Mouse (Mus musculus) CH12.LX (cell line): Measurements from ENCODE around the gene Stxbp2. TPM values are rescaled to one million over a fixed set of nuclear protein-coding genes. Genes with fewer than 3 reads are reported as not detected.

ENCODE experiments used
- DNase-seq: peaks from one replicate; pipeline ENCODE4 v3.0.0-alpha.2; 2013; ENCODE audit errors: extremely low read depth
- H3K27ac ChIP-seq: 2 replicates; pipeline ENCODE4 v1.5.1; 2012; ENCODE audit warnings: low read depth, mild to moderate bottlenecking, control low read depth, moderate library complexity; ENCODE audit not compliant: insufficient read depth
- H3K27me3 ChIP-seq: replicated peaks from 2 replicates; pipeline ENCODE3; 2012; ENCODE audit warnings: inconsistent platforms
- H3K36me3 ChIP-seq, 2 experiments: replicated peaks in 1 of 2; 2 replicates each; pipeline versions ENCODE3 to v1.6.1; 2012; ENCODE audit warnings: inconsistent platforms in 1 of 2, low read length in 1 of 2, mild to moderate bottlenecking in 1 of 2, mixed read lengths in 1 of 2, moderate library complexity in 1 of 2; ENCODE audit not compliant: control insufficient read depth in 1 of 2, insufficient read depth in 1 of 2
- H3K4me1 ChIP-seq, 2 experiments: 2 replicates each; pipeline ENCODE4 v1.6.1; 2012; ENCODE audit warnings: inconsistent platforms in 1 of 2, moderate library complexity in 1 of 2; ENCODE audit not compliant: insufficient read depth in 2 of 2, control insufficient read depth in 1 of 2
- H3K4me2 ChIP-seq: 2 replicates; pipeline ENCODE4 v1.6.1; 2012; ENCODE audit warnings: low read depth, mild to moderate bottlenecking, control low read depth; ENCODE audit not compliant: poor library complexity, insufficient read depth, severe bottlenecking
- H3K4me3 ChIP-seq, 3 experiments: fragments of 150-350 bp in 1 of 3; sonication (generic) in 1 of 3; replicated peaks in 1 of 3; 2 replicates each; pipeline versions ENCODE3 to v1.5.1; 2011 to 2012; ENCODE audit warnings: low read depth in 2 of 3, low read length in 2 of 3, mild to moderate bottlenecking in 2 of 3, moderate library complexity in 2 of 3, control low read depth in 1 of 3, improper control_type of control experiment in 1 of 3, inconsistent platforms in 1 of 3, mixed read lengths in 1 of 3; ENCODE audit not compliant: poor library complexity in 1 of 3
- H3K79me2 ChIP-seq: replicated peaks from 2 replicates; pipeline ENCODE4 v1.6.1; 2012; ENCODE audit warnings: mild to moderate bottlenecking, moderate library complexity; ENCODE audit not compliant: control insufficient read depth, poor library complexity, insufficient read depth, severe bottlenecking; ENCODE audit errors: extremely low read depth
- H3K9ac ChIP-seq: 2 replicates; pipeline ENCODE4 v1.6.1; 2012; ENCODE audit warnings: low read depth, mild to moderate bottlenecking, control low read depth, moderate library complexity; ENCODE audit not compliant: insufficient read depth
- H3K9me3 ChIP-seq: replicated peaks from 2 replicates; pipeline ENCODE3; 2012; ENCODE audit warnings: low read length, inconsistent platforms, mixed read lengths
- CHD1 ChIP-seq: IDR thresholded peaks from 2 replicates; pipeline ENCODE4 v1.6.1; 2012; ENCODE audit warnings: low read depth, low read length, improper control_type of control experiment, inconsistent platforms
- CHD2 ChIP-seq: IDR thresholded peaks from 2 replicates; pipeline ENCODE4 v1.6.1; 2011; ENCODE audit warnings: low read length, improper control_type of control experiment
- CTCF ChIP-seq, 2 experiments: IDR thresholded peaks in 1 of 2; conservative IDR thresholded peaks in 1 of 2; 2 replicates each; pipeline ENCODE4 v1.5.1; 2011 to 2012; ENCODE audit warnings: low read depth in 2 of 2, low read length in 2 of 2, improper control_type of control experiment in 1 of 2, inconsistent platforms in 1 of 2, mild to moderate bottlenecking in 1 of 2, moderate library complexity in 1 of 2
- E2F4 ChIP-seq: IDR thresholded peaks from 2 replicates; pipeline ENCODE4 v1.6.1; 2011; ENCODE audit warnings: low read depth, low read length, improper control_type of control experiment; ENCODE audit not compliant: insufficient replicate concordance
- ELF1 ChIP-seq: IDR thresholded peaks from 2 replicates; pipeline ENCODE4 v1.6.1; 2014; ENCODE audit warnings: low read depth, mild to moderate bottlenecking, inconsistent platforms, low read length, improper control_type of control experiment
- EP300 ChIP-seq: IDR thresholded peaks from 2 replicates; pipeline ENCODE4 v1.6.1; 2011; ENCODE audit warnings: low read length, improper control_type of control experiment
- JUN ChIP-seq: IDR thresholded peaks from 2 replicates; pipeline ENCODE4 v1.6.1; 2011; ENCODE audit warnings: low read depth, mild to moderate bottlenecking, low read length, improper control_type of control experiment, moderate library complexity; ENCODE audit not compliant: insufficient read depth
- MAFK ChIP-seq: IDR thresholded peaks from 2 replicates; pipeline ENCODE4 v1.6.1; 2011; ENCODE audit warnings: low read length, improper control_type of control experiment; ENCODE audit not compliant: insufficient replicate concordance
- MAX ChIP-seq: IDR thresholded peaks from 2 replicates; pipeline ENCODE4 v1.6.1; 2011; ENCODE audit warnings: low read length, improper control_type of control experiment
- MAZ ChIP-seq: IDR thresholded peaks from 2 replicates; pipeline ENCODE4 v1.6.1; 2012; ENCODE audit warnings: low read depth, mild to moderate bottlenecking, inconsistent platforms, low read length, improper control_type of control experiment, moderate library complexity
- MXI1 ChIP-seq: IDR thresholded peaks from 2 replicates; pipeline ENCODE4 v1.6.1; 2011; ENCODE audit warnings: mild to moderate bottlenecking, low read depth, low read length, improper control_type of control experiment
- MYC ChIP-seq: IDR thresholded peaks from 2 replicates; pipeline ENCODE4 v1.6.1; 2011; ENCODE audit warnings: low read depth, mild to moderate bottlenecking, improper control_type of control experiment, low read length
- NRF1 ChIP-seq: IDR thresholded peaks from 2 replicates; pipeline ENCODE4 v1.6.1; 2014; ENCODE audit warnings: low read depth, mild to moderate bottlenecking, inconsistent platforms, low read length, improper control_type of control experiment, moderate library complexity
- PAX5 ChIP-seq: IDR thresholded peaks from 2 replicates; pipeline ENCODE4 v1.6.1; 2012; ENCODE audit warnings: low read length, inconsistent platforms, mixed read lengths
- POLR2A ChIP-seq: IDR thresholded peaks from 2 replicates; pipeline ENCODE4 v1.6.1; 2011; ENCODE audit warnings: low read depth, mild to moderate bottlenecking, improper control_type of control experiment, low read length
- POLR2AphosphoS2 ChIP-seq: IDR thresholded peaks from 2 replicates; pipeline ENCODE4 v1.6.1; 2011; ENCODE audit warnings: low read depth, low read length, improper control_type of control experiment
- RAD21 ChIP-seq: IDR thresholded peaks from 2 replicates; pipeline ENCODE4 v1.6.1; 2011; ENCODE audit warnings: low read depth, mild to moderate bottlenecking, low read length, improper control_type of control experiment, moderate library complexity
- SIN3A ChIP-seq: IDR thresholded peaks from 2 replicates; pipeline ENCODE4 v1.6.1; 2012; ENCODE audit warnings: low read length, improper control_type of control experiment, inconsistent platforms
- SMC3 ChIP-seq: IDR thresholded peaks from 2 replicates; pipeline ENCODE4 v1.6.1; 2011; ENCODE audit warnings: low read depth, low read length, improper control_type of control experiment
- TBP ChIP-seq: conservative IDR thresholded peaks from 2 replicates; pipeline ENCODE4 v1.6.1; 2011; ENCODE audit warnings: low read depth, low read length, improper control_type of control experiment
- TCF12 ChIP-seq: IDR thresholded peaks from 2 replicates; pipeline ENCODE4 v1.6.1; 2014; ENCODE audit warnings: low read depth, mild to moderate bottlenecking, inconsistent platforms, low read length, improper control_type of control experiment
- UBTF ChIP-seq: IDR thresholded peaks from 2 replicates; pipeline ENCODE4 v1.6.1; 2012; ENCODE audit warnings: low read depth, mild to moderate bottlenecking, inconsistent platforms, low read length, improper control_type of control experiment, moderate library complexity
- USF2 ChIP-seq: conservative IDR thresholded peaks from 2 replicates; pipeline ENCODE4 v1.6.1; 2011; ENCODE audit warnings: low read depth, low read length, improper control_type of control experiment
- ZC3H11A ChIP-seq: IDR thresholded peaks from 2 replicates; pipeline ENCODE4 v1.6.1; 2012; ENCODE audit warnings: low read depth, mild to moderate bottlenecking, inconsistent platforms, low read length, improper control_type of control experiment
- ZKSCAN1 ChIP-seq: IDR thresholded peaks from 2 replicates; pipeline ENCODE4 v1.6.1; 2012; ENCODE audit warnings: low read depth, inconsistent platforms, low read length, improper control_type of control experiment, borderline replicate concordance
- ZMIZ1 ChIP-seq: IDR thresholded peaks from 2 replicates; pipeline ENCODE4 v1.6.1; 2012; ENCODE audit warnings: low read depth, mild to moderate bottlenecking, inconsistent platforms, low read length, improper control_type of control experiment
- dilution Hi-C: fragments of 300-500 bp; cut with MboI; formaldehyde crosslinking; loops from 2 replicates; pipeline ENCODE4 v1.14.3; 2020; ENCODE audit warnings: low sequenced_read_pairs; ENCODE audit not compliant: extremely low pct_unique_long_range_greater_than_20kb, extremely low pct_ligation_motif_present
- in situ Hi-C: fragments of 300-500 bp; cut with MboI; formaldehyde crosslinking; loops from 3 replicates; pipeline ENCODE4 v1.14.3; 2019; ENCODE audit warnings: low sequenced_read_pairs, low pct_ligation_motif_present, low pct_unique_long_range_greater_than_20kb, mixed read lengths
- polyA plus RNA-seq: library from polyadenylated mRNA; unstranded; fragments of >175 nt; gene quantifications from 2 replicates; pipeline ENCODE4 v1.2.1, GENCODE M21; 2012; ENCODE audit warnings: low read depth; ENCODE audit not compliant: insufficient read length
- total RNA-seq, 2 experiments: library from RNA; depleted of rRNA; stranded (reverse); fragments of 300-350 nt in 1 of 2; fragments of >200 nt in 1 of 2; gene quantifications; 2 replicates each; pipeline ENCODE4 v1.2.3; 2012 to 2014

The Stxbp2 gene
- total and polyA plus RNA-seq, 3 experiments: 60.9 to 136 (median 123) TPM

DNA sequence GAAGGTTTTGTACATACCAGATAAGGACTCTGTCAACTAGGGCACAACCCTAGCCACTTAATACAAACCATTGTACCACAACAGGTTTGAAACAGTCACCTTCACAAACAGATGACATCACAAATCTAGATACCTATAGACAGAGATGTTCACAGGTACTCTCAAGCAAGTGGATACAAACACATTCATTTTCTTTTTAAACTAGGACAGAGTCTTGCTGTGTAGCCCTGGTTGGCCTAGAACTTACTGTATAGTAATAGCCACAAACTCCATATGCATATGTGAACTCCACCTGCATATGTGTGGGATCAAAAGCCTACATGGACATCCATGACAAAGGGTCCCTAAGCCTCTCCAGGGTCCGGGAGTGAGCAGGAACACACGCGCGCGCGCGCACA lies 43.8 kb upstream of the Stxbp2 start, which contains the start of gene Camsap3:
Camsap3 (plus strand) TSS at position 301 of the 398 bp plus-strand sequence.
- in situ Hi-C loops: no loop called here
- Histone ChIP-seq H3K4me3 (peak within 1 kb of the TSS in 2 of 3 experiments; percentile 47 to 58), H3K36me3 (no peaks in the 10 kb centered on the region), H3K27me3 (peaks cover 24% of the 10 kb centered on the region), H3K27ac (no peak within 1 kb of the TSS), H3K79me2 (no peaks in the 10 kb centered on the region), H3K4me1 (no peaks in the 10 kb centered on the region; a peak in 1 of 4 replicates), H3K9ac (peak within 1 kb of the TSS; percentile 10; the same call in 1 of the 2 replicates), H3K4me2 (peak within 1 kb of the TSS; percentile 82), H3K9me3 (no peaks in the 10 kb centered on the region)
- DNase-seq: no peak
- TF ChIP-seq USF2 (no peak), NRF1 (0 out of 2 replicates have a peak, but pooled peaks have one; percentile 15)
- TF ChIP-seq, all 38 proteins: peak for 1
- dilution Hi-C loops: no loop called here

DNA sequence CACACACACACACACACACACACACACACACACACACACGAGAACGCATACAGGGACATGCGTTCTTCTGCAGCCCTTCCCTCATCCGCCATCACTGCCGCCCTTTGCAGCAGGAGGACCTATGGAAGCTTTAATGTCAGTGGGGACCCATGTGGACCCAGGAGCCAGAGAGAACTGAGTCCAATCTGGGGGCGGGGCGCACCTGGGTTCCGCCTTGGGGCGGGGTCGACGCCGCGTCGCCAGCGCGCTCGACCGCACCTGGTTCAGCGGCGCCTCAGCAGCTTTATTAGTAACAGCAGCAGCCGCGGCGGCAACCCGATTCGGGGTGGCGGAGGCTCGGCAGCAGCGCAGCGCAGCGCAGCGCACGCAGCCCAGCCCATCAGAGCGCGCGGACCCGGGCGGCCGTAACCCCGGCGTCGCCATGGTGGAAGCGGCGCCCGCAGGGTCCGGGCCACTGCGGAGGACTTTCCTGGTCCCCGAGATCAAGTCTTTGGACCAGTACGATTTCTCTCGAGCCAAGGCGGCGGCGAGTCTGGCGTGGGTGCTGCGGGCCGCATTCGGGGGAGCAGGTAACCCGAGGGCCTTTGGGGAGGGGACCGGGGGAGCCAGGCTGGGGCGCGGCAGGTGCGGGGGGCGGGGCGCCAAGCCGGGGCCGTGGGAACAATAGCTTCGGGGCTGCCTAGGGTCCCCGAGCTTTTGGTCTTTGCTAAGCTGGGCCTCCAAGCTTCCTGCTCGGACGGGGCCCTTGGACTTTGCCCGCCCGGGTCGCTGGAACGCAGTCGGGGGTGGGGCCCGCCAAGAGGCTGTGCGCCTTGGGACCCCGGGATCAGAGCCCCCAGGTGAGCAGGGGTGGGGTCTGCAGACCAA lies 43.1 kb upstream of the Stxbp2 start:
- peak; percentile 38 for DNase-seq
- Histone ChIP-seq H3K4me3 (peak overlapping the region in 2 of 3 experiments; percentile 47 to 58), H3K27me3 (peaks cover 24% of the 10 kb centered on the region), H3K4me1 (no peaks in the 10 kb centered on the region; a peak in 1 of 4 replicates), H3K27ac (no peak overlapping the region), H3K36me3 (no peaks in the 10 kb centered on the region), H3K9me3 (no peaks in the 10 kb centered on the region), H3K4me2 (peak overlapping the region; percentile 82), H3K9ac (peak overlapping the region; percentile 10; the same call in 1 of the 2 replicates), H3K79me2 (no peaks in the 10 kb centered on the region)
- dilution Hi-C loops (no loop called here), in situ Hi-C loops (no loop called here)
- TF ChIP-seq USF2 (no peak), ZC3H11A (no peak), MAX (no peak), SIN3A (no peak), SMC3 (no peak), TBP (no peak), CHD2 (no peak), POLR2A (peak; percentile 28; the same call in 1 of the 2 replicates), CHD1 (no peak), RAD21 (no peak), MAZ (no peak), ZMIZ1 (no peak), EP300 (no peak), MYC (no peak), MAFK (no peak), NRF1 (0 out of 2 replicates have a peak, but pooled peaks have one; percentile 10), PAX5 (no peak), POLR2AphosphoS2 (no peak), MXI1 (no peak), E2F4 (no peak), JUN (no peak), TCF12 (no peak), ELF1 (0 out of 2 replicates have a peak, but pooled peaks have one; percentile 24), UBTF (no peak), CTCF (conservative IDR thresholded peaks at IDR 0.05 in 1 of 2, IDR thresholded peaks at IDR 0.05 in 1 of 2; ENCODE audit: low read depth in 2 of 2, low read length in 2 of 2) (no peak), ZKSCAN1 (no peak)
